Mouse (Mus musculus) hindbrain, postnatal 0 days (tissue): Measurements from ENCODE around the gene Zdhhc1. TPM values are rescaled to one million over a fixed set of nuclear protein-coding genes. Genes with fewer than 3 reads are reported as not detected.

Experiments used
- ATAC-seq: fragments of 200-750 bp; cut with Nextera tagmentation; 2 replicates; pipeline ENCODE4 v1.8.0; 2017; ENCODE audit warnings: mild to moderate bottlenecking, moderate TSS enrichment, moderate library complexity
- DNase-seq: peaks from one replicate; pipeline ENCODE4 v3.0.0-alpha.2; 2015; ENCODE audit warnings: low spot score
- H3K27ac ChIP-seq: fragments of 300-500 bp; sonication (generic); 2 replicates; pipeline ENCODE4 v1.5.1; 2014; ENCODE audit warnings: mild to moderate bottlenecking
- H3K27me3 ChIP-seq: fragments of 300-500 bp; sonication (generic); 2 replicates; pipeline ENCODE4 v1.6.1; 2014; ENCODE audit warnings: low read length, mixed read lengths; ENCODE audit not compliant: insufficient read depth
- H3K36me3 ChIP-seq: fragments of 300-500 bp; sonication (generic); 2 replicates; pipeline ENCODE4 v1.6.1; 2014; ENCODE audit warnings: low read length, mixed read lengths; ENCODE audit not compliant: insufficient read depth
- H3K4me1 ChIP-seq: fragments of 300-500 bp; sonication (generic); 2 replicates; pipeline ENCODE4 v1.6.1; 2014; ENCODE audit warnings: antibody characterized with exemption, low read length, mixed read lengths; ENCODE audit not compliant: insufficient read depth
- H3K4me2 ChIP-seq: fragments of 300-500 bp; sonication (generic); 2 replicates; pipeline ENCODE4 v1.6.1; 2014; ENCODE audit warnings: low read depth, mild to moderate bottlenecking, low read length, moderate library complexity, mixed read lengths
- H3K4me3 ChIP-seq: fragments of 300-500 bp; sonication (generic); 2 replicates; pipeline ENCODE4 v1.5.1; 2014; ENCODE audit warnings: low read length
- H3K9ac ChIP-seq: fragments of 300-500 bp; sonication (generic); replicated peaks from 2 replicates; pipeline ENCODE4 v1.6.1; 2014; ENCODE audit warnings: mild to moderate bottlenecking, low read length, moderate library complexity, mixed read lengths
- H3K9me3 ChIP-seq: fragments of 300-500 bp; sonication (generic); 2 replicates; pipeline ENCODE4 v1.6.1; 2016; ENCODE audit warnings: low read length, mixed read lengths
- CTCF ChIP-seq: IDR thresholded peaks from 2 replicates; pipeline ENCODE4 v1.5.1; 2016; ENCODE audit warnings: antibody characterized with exemption, control low read depth, low read depth
- WGBS: fragments of 180-500 bp; shearing (Covaris S2); extraction: QIAGEN DNeasy Blood & Tissue Kit; methylation state at CpG from one replicate; pipeline ENCODE4 v1.1.7; 2014; 5-methylcytosine and 5-hydroxymethylcytosine counted together
- polyA plus RNA-seq: library from polyadenylated mRNA; unstranded; fragments of >200 nt; fragmentation: Nextera tagmentation; extraction: Ambion mirVana; gene quantifications from 2 replicates; pipeline ENCODE4 v1.2.1, GENCODE M21; 2015
- total RNA-seq: library from RNA; depleted of rRNA; stranded (reverse); fragments of >200 nt; gene quantifications from 2 replicates; pipeline ENCODE4 v1.2.3, GENCODE M21; 2014

Gene Zdhhc1
- total and polyA plus RNA-seq, 2 experiments from 2014 or later, result 31.3 to 54.2 TPM

DNA sequence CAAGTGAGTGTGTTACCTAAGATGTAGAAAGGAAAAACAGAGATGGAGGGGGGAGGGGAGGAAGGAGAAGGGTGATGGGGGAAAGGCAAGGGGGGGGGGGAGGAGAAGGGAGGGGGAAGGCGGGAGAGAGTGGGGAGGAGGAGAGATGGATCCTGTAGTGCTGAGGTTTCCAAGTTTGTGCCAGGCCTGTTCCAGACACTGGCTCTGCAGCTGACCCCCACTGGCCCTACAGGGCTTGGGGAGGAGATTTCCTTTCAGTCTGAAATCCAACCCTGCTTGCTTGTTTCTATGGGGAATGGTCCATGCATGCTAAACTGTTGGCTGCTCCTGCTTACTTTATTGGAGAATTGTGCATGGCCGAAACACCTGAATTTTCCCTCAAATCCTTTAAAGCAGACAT is 12.1 kb upstream of the Zdhhc1 start:
- peak; percentile 50 for DNase-seq
- 30% methylated on average over 1 of the region's 2 CpGs for WGBS
- no peak for TF ChIP-seq CTCF

DNA sequence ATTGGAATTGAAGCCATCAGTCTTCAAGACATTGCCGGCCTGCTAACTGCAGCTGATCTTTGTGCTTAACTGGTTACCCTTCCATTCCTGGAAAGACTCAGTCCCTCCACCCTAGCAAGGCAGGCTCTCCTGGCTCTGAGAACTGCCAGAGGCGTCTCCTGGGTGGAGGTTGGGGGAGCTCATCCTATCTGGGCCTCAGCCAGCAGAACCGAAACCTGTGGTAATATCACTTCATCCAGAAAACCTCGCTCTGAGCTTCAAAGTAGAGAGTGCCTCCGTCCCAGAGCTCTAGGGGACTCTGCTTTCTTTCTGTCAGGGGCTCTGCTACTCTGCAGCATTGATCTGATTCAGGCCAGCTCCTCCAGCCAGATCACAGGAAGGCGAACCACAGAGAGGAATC is 10.3 kb upstream of the Zdhhc1 start:
- H3K4me3 ChIP-seq, result no peak overlapping the region
- H3K4me1 ChIP-seq, result no peaks in the 10 kb centered on the region
- no peaks in the 10 kb centered on the region for H3K9me3 ChIP-seq
- TF ChIP-seq CTCF, result no peak
- 77% methylated on average over 6 of the region's 6 CpGs for WGBS
- no peak for DNase-seq
- no peak overlapping the region for H3K27ac ChIP-seq
- no peak overlapping the region for H3K9ac ChIP-seq
- H3K27me3 ChIP-seq, result no peaks in the 10 kb centered on the region
- no peak overlapping the region for H3K4me2 ChIP-seq
- no peaks in the 10 kb centered on the region for H3K36me3 ChIP-seq
- ATAC-seq, result no peak

More for the DNA sequence above, 12.1 kb upstream of the Zdhhc1 start:
- H3K9me3 ChIP-seq, result no peaks in the 10 kb centered on the region
- H3K4me3 ChIP-seq, result no peak overlapping the region
- no peak overlapping the region for H3K9ac ChIP-seq
- no peaks in the 10 kb centered on the region for H3K4me1 ChIP-seq
- H3K27me3 ChIP-seq, result no peaks in the 10 kb centered on the region
- no peak overlapping the region for H3K4me2 ChIP-seq
- ATAC-seq, result peak; percentile 45; the same call in 1 of the 2 replicates
- 0 out of 2 replicates have a peak overlapping the region, but pooled peaks have one; percentile 12 for H3K27ac ChIP-seq
- H3K36me3 ChIP-seq, result no peaks in the 10 kb centered on the region

DNA sequence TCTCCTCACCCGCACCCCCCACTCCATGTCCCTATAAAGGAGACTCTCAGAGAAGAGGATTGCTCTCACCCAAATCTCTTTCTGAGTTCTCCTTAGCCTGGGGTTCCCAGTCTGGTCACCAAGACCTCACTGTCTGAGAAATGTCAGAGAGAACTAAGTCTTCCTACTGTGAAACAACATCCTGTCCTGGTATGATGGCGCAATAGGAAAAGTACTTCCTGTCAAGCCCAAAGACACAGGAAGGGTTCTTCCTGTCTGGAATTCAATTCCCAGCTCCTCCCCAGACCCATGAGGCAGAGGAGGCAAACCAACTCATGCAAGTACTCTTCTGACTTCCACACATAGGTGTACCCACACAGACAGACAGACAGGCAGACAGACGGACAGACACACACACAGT is 7.9 kb upstream of the Zdhhc1 start:
- Histone ChIP-seq H3K4me2 (no peak overlapping the region), H3K36me3 (no peaks in the 10 kb centered on the region), H3K27ac (no peak overlapping the region), H3K4me1 (no peaks in the 10 kb centered on the region), H3K9me3 (no peaks in the 10 kb centered on the region), H3K4me3 (no peak overlapping the region), H3K27me3 (no peaks in the 10 kb centered on the region), H3K9ac (no peak overlapping the region)
- WGBS, result 95% methylated on average over 3 of the region's 3 CpGs
- TF ChIP-seq CTCF, result no peak
- ATAC-seq (no peak), DNase-seq (no peak)

DNA sequence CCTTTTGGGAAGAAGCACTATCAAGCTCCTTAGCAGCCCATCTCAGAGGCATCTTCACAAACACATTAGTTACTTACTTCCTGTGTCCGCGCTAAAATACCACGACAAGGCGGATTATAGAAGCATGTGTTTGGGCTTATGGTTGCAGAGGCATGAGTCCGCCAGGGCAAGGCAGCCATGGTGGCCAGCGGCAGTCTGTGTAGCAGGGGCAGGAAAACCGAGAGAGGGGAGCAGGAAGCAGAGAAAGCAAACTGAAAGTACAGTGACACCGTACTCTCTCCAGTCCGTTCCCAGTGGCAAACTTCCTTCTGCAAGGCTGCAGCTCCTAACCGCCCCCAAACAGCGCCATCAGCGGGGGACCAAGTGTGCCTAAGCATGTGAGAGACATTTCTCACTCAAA is 3.1 kb upstream of the Zdhhc1 start:
- no peaks in the 10 kb centered on the region for H3K36me3 ChIP-seq
- no peak overlapping the region for H3K4me2 ChIP-seq
- no peak overlapping the region for H3K27ac ChIP-seq
- WGBS, result 75% methylated on average over 12 of the region's 12 CpGs
- H3K4me1 ChIP-seq, result peaks cover 18% of the 10 kb centered on the region
- no peak for TF ChIP-seq CTCF
- no peaks in the 10 kb centered on the region for H3K9me3 ChIP-seq
- ATAC-seq (no peak), DNase-seq (no peak)
- no peak overlapping the region for H3K4me3 ChIP-seq
- H3K9ac ChIP-seq, result no peak overlapping the region
- H3K27me3 ChIP-seq, result no peaks in the 10 kb centered on the region

DNA sequence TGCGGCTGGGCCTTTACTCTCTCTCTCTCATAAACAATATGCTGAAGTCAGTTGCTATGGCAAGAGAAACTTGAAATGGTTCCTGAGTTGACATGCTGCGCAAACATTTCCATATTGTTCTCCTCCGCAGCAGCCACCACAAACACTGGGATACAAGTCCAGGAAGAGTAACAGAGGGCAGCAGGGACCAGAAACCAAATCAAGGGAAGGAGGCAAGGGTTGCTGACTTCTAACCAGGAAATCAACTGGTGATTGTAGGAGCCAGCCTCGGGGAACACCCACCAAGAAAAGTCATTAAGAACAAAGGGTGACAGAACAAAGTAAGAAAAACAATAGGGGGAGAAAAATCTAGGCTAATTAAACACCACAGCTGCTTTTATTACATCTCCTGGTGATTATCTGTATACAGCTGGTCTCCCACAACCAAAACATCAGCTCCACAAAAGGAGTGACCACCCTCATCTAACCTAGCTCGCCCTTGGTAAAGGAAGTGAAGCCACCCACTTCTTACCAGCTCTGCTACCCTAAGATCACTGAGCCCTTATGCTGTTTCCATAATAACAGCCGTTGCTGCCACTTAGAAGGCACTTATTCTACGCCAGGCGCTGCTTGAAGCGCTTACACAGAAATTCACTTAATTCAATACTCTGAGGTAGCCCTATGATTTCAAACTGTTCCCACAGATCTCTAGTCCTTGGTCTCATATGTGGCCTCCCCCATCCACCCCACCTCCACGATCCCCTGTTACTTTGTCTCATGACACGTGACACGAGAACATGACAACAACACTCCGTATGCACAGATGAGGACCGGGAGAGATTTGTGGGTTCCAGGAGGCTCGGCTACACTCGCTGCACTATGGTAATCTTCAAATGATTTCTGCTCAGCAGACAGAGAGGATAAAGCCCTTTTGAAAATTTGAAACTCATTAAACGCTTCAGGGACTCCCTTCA is 1.1 kb downstream of the Zdhhc1 start:
- ATAC-seq, result 0 out of 2 replicates have a peak, but pooled peaks have one; percentile 34
- H3K4me3 ChIP-seq, result peak overlapping the region; percentile 89
- WGBS, result 21% methylated on average over 17 of the region's 17 CpGs

DNA sequence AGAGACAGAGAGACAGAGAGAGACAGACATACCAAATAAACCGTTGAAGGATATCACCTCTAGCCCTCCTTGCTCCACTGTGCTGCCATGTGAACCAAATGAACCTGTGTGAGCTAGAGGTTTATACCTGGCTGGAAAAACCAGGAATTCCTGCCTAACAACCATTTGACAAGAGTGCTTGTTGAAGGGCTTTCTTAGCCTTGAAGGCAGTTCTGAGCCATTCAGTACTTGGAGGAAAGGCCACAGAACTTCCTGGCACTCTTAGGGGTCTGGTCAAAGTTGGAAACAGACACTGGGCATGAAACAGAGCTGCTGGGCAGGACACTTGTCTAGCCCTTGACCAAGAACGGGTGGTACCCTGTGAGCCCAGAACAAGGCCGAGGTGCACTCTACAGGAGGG is 2.1 kb downstream of the Zdhhc1 start:
- no peak overlapping the region for H3K4me3 ChIP-seq
- 84% methylated on average over 3 of the region's 3 CpGs for WGBS
- H3K27me3 ChIP-seq, result no peaks in the 10 kb centered on the region
- H3K9me3 ChIP-seq, result no peaks in the 10 kb centered on the region
- H3K27ac ChIP-seq, result 0 out of 2 replicates have a peak overlapping the region, but pooled peaks have one; percentile 17
- H3K36me3 ChIP-seq, result no peaks in the 10 kb centered on the region
- no peak for DNase-seq
- no peak for ATAC-seq
- no peak overlapping the region for H3K9ac ChIP-seq
- TF ChIP-seq CTCF, result no peak
- no peak overlapping the region for H3K4me2 ChIP-seq
- peaks cover 18% of the 10 kb centered on the region for H3K4me1 ChIP-seq

More for the DNA sequence above, 1.1 kb downstream of the Zdhhc1 start:
- Histone ChIP-seq H3K36me3 (no peaks in the 10 kb centered on the region), H3K4me1 (peaks cover 18% of the 10 kb centered on the region), H3K27ac (peak overlapping the region; percentile 89; the same call in 1 of the 2 replicates), H3K9me3 (no peaks in the 10 kb centered on the region), H3K27me3 (no peaks in the 10 kb centered on the region), H3K4me2 (peak overlapping the region; percentile 97), H3K9ac (peak overlapping the region; percentile 93)
- no peak for TF ChIP-seq CTCF
- no peak for DNase-seq

DNA sequence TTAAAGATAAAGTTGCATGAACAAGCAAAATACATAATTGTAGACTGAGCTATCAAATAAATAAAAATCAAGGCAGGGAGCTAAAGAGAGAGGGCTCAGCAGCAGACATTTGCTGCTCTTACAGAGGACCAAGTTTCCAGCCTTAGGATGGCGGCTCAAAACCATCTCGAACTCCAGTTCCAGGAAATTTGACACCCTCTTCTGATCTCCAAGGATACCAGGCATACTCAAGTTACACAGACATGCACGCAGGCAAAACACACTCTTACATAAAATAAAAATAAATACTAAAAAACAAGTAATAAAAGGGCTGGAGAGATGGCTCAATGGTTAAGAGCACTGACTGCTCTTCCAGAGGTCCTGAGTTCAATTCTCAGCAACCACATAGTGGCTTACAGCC is 3.2 kb downstream of the Zdhhc1 start:
- H3K4me2 ChIP-seq, result no peak overlapping the region
- H3K4me1 ChIP-seq, result peaks cover 18% of the 10 kb centered on the region
- no peak for TF ChIP-seq CTCF
- no peak overlapping the region for H3K9ac ChIP-seq
- no peak overlapping the region for H3K4me3 ChIP-seq
- no peaks in the 10 kb centered on the region for H3K36me3 ChIP-seq
- H3K27me3 ChIP-seq, result no peaks in the 10 kb centered on the region
- no peak overlapping the region for H3K27ac ChIP-seq
- WGBS, result 60% methylated on average over 3 of the region's 3 CpGs
- DNase-seq, result no peak
- H3K9me3 ChIP-seq, result no peaks in the 10 kb centered on the region
- ATAC-seq, result no peak
